Mouse (Mus musculus) adrenal gland, postnatal 25 days (tissue): ENCODE results near the gene Pnn. TPM values are rescaled to one million over a fixed set of nuclear protein-coding genes. Genes with fewer than 3 reads are reported as not detected.

ENCODE experiments used
- DNase-seq: peaks from one replicate; pipeline ENCODE4 v3.0.0; 2021; ENCODE audit warnings: mixed read lengths
- total RNA-seq: library from RNA; stranded (reverse); gene quantifications from 2 replicates; pipeline ENCODE4 v1.2.3, GENCODE M21; 2021

The Pnn gene
- total RNA-seq, 1 experiment from 2014 or later: 56.3 TPM

GRCm38 (mm10) chr12:59076996-59077395 is 10.3 kb downstream of the Pnn start:
- DNase-seq: no peak

- no peak for DNase-seq
Measured at GRCm38 (mm10) chr12:59077883-59078282, 11.2 kb downstream of the Pnn start.

DNA sequence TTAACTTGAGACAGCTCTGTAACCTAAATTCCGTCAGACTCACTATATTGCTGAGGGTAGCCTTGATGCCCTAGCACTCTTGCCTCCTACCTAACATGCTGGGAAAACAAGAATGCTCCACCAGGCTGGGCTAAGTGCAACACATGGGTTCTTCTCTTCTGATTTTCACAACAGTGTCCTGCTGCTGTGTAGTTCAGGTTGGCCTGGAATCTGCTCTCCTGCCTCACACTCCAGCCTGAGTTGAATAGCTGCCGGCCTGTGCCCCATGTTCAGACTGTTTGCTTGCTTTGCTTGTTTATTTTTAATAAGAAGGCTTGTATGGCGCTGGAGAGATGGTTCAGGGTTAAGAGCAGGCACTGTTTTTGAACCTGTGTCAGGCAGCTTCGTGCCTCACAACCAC is 13.8 kb downstream of the Pnn start:
- DNase-seq: no peak

DNA sequence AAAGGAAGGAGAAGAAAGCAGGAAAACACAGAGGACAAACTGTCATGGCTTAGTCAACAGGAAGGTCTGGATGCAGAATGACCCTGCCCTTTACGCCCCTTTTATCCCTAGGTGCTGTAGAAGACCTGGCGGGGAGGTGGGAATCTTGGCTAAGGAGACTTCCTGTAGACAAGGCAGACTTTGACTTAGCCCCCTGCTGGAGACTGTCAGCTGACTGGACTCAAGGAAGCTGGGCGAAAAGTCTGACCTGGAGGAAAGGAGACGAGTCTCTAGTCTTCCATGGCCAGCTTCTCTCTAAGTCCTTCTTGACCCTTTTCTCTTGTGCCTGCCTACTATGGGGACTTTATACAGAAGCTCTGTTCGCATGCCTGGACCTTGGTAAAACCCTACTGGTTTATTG is 17.8 kb downstream of the Pnn start:
- no peak for DNase-seq

DNA sequence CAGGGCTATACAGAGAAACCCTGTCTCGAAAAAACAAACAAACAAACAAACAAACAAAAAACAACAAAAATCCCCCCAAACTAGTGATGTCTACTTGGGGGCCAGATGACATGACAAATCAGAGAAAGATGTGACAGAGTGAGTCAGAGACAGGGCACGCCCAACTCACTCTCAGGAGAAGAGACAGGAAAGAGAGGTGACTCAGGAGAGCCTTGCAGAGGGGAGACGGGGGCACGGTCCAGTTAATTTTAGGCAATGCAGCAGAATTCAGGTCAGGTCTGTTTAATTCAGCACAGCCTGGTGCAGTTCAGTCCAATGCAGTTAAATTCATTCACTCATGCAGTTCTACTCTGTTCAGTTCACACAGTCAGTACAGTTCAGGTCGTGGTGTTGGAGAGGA is 19.5 kb downstream of the Pnn start:
- DNase-seq: no peak

DNA sequence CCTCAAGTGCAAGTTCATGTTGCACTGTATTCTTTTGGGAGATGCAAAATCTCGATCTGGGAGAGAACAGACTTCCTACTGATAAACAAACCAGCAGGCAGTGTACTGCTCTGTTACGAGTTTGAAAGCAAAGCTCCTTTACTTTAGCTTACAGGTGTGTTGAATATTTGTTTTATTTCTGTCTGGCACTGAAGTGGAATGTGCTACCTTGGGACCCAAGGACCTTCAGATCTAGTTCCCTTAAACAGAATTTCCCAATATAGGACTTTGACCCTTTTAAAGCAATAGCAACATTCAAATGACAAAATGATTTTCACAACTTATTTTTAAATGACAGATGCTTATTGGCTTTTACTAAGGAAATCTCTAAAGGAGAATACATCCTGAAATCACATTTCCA is 26.9 kb downstream of the Pnn start:
- DNase-seq: no peak

- DNase-seq: no peak
Measured at GRCm38 (mm10) chr12:59095104-59096025, 28.7 kb downstream of the Pnn start, which contains the start of gene Mia2. TSS of gene Mia2 (plus strand) at chr12:59095799.

DNA sequence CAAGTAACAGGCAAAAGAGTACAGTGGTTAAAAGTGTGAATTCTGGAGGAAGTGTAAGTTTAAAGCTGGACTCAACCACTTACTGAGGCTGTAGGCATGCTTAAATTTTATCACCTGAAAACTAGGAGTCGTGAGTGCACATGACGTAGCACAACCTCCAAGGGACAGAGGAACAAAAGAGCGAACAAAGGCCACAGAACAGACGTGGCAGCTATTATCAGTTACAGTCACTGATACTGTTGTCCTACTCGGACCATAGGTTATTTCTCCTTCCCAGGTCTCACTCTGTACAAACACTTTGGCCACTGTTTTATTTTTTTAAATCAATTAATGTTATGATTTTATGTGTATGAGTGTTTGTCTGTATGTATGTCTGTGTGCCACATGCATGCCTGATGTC is 38.1 kb downstream of the Pnn start:
- DNase-seq: no peak

GRCm38 (mm10) chr12:59105914-59106313 is 39.2 kb downstream of the Pnn start:
- DNase-seq: no peak

- no peak for DNase-seq
Measured at GRCm38 (mm10) chr12:59106491-59106890, 39.8 kb downstream of the Pnn start.

- DNase-seq: no peak
Measured at GRCm38 (mm10) chr12:59107926-59108325, 41.2 kb downstream of the Pnn start.

GRCm38 (mm10) chr12:59117184-59117583 is 50.5 kb downstream of the Pnn start:
- no peak for DNase-seq

Other genes with a start within 250 kb of the Pnn start
- 41.1 and 50.2 TPM in 2 replicates for gene Sec23a, start 54.9 kb upstream of the Pnn start, total RNA-seq
- 10.6 and 15.7 TPM in 2 replicates for gene Gemin2, start 53.5 kb upstream of the Pnn start, total RNA-seq
- 85.8 and 96.1 TPM in 2 replicates for gene Trappc6b, start 5.4 kb upstream of the Pnn start, total RNA-seq
- gene Mia2, start 28.9 kb downstream of the Pnn start, total RNA-seq: 165 and 173 TPM in 2 replicates
- 29.2 and 43.3 TPM in 2 replicates for gene Fbxo33, start 152.8 kb downstream of the Pnn start, total RNA-seq